Mouse (Mus musculus) stomach, embryonic 16.5 days (tissue): ENCODE measurements at regions not wholly inside any gene's neighbourhood (a gene's known extent, or its start where the extent isn't known, plus 50 kb on each side); places are given as distances from the start of the nearest gene placed in this dataset.

Source experiments
- ATAC-seq: fragments of 200-750 bp; cut with Nextera tagmentation; 2 replicates; pipeline ENCODE4 v1.8.0; 2017; ENCODE audit warnings: moderate number of reproducible peaks, moderate TSS enrichment; ENCODE audit not compliant: insufficient read depth, low FRiP score
- H3K27ac ChIP-seq: fragments of 300-500 bp; sonication (generic); 2 replicates; pipeline ENCODE4 v1.5.1; 2014; ENCODE audit warnings: low read length
- H3K27me3 ChIP-seq: fragments of 300-500 bp; sonication (generic); 2 replicates; pipeline ENCODE4 v1.6.1; 2014; ENCODE audit warnings: low read length, control low read depth, mixed read lengths; ENCODE audit not compliant: control insufficient read depth, insufficient read depth
- H3K36me3 ChIP-seq: fragments of 300-500 bp; sonication (generic); 2 replicates; pipeline ENCODE4 v1.6.1; 2014; ENCODE audit warnings: low read length; ENCODE audit not compliant: control insufficient read depth, insufficient read depth
- H3K4me1 ChIP-seq: fragments of 300-500 bp; sonication (generic); 2 replicates; pipeline ENCODE4 v1.6.1; 2014; ENCODE audit warnings: low read length, control low read depth, mixed read lengths; ENCODE audit not compliant: control insufficient read depth, insufficient read depth
- H3K4me2 ChIP-seq: fragments of 300-500 bp; sonication (generic); 2 replicates; pipeline ENCODE4 v1.6.1; 2014; ENCODE audit warnings: low read depth, low read length, mixed read lengths
- H3K4me3 ChIP-seq: fragments of 300-500 bp; sonication (generic); replicated peaks from 2 replicates; pipeline ENCODE4 v1.5.1; 2014; ENCODE audit warnings: mild to moderate bottlenecking, low read length
- H3K9ac ChIP-seq: fragments of 300-500 bp; sonication (generic); 2 replicates; pipeline ENCODE4 v1.6.1; 2014; ENCODE audit warnings: low read length
- H3K9me3 ChIP-seq: fragments of 300-500 bp; sonication (generic); replicated peaks from 2 replicates; pipeline ENCODE4 v1.6.1; 2016; ENCODE audit warnings: low read length, control low read depth; ENCODE audit not compliant: control insufficient read depth
- WGBS: fragments of 180-500 bp; shearing (Covaris S2); extraction: QIAGEN DNeasy Blood & Tissue Kit; methylation state at CpG from one replicate; pipeline ENCODE4 v1.1.7; 2014; 5-methylcytosine and 5-hydroxymethylcytosine counted together

DNA sequence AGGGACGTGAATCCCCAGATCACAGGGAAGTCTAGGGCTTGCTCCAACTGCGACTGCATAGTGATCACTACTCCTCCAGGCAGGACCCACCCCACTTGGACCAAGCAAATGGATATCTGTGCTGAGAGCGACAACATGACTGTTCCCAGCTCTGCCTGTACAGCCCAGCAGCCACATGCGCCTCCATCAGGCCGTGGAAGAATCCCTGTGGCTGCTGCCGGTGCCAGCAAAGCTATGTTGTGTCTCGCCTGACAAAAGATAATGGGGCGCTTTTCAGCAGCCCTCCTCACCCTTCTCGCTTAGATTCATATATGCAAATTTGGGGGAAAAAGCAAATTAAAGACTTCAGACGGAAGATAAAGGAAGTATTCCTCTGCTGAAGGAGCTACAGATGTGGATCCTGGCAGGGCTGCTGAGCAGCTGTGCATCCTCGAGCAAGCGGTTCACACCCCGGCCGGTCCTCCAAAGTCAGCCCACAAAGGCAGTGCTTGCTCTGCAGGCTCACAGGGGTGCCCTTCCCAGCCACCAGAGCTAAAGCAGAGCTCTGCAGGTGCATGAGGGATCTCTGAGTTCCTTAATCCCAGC lies 418.5 kb downstream of the Ajap1 start:
- no peaks in the 10 kb centered on the region for H3K27me3 ChIP-seq
- H3K9ac ChIP-seq: no peak overlapping the region
- no peaks in the 10 kb centered on the region for H3K36me3 ChIP-seq
- no peak for ATAC-seq
- no peak overlapping the region for H3K4me2 ChIP-seq
- H3K27ac ChIP-seq: no peak overlapping the region
- no peaks in the 10 kb centered on the region for H3K9me3 ChIP-seq
- no peaks in the 10 kb centered on the region for H3K4me1 ChIP-seq
- WGBS: 61% methylated on average over 14 of the region's 14 CpGs
- H3K4me3 ChIP-seq: no peak overlapping the region

DNA sequence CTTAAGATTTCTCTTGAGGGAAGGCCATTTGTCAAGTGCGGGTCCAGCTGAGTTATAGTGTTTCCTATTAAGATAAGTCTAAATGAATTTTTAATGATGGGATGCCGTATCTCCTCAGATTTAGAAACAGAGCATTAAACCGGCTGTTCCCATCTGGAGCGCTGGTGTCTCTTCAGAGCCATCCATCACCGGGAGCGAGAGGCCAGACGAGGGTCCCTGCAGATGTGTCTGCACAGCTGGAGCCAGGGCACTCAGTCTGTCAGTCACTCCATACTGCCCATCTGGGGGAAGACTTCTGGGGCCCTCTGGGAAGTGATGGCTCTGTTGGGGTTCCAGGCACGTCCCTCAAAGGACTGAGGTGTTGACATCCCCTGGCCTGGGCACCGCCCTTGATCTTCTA lies 419.2 kb downstream of the Ajap1 start:
- 51% methylated on average over 9 of the region's 9 CpGs for WGBS
- Histone ChIP-seq H3K27me3 (no peaks in the 10 kb centered on the region), H3K4me1 (no peaks in the 10 kb centered on the region), H3K9ac (no peak overlapping the region), H3K9me3 (no peaks in the 10 kb centered on the region), H3K27ac (no peak overlapping the region), H3K4me3 (no peak overlapping the region), H3K36me3 (no peaks in the 10 kb centered on the region), H3K4me2 (no peak overlapping the region)
- ATAC-seq: no peak

DNA sequence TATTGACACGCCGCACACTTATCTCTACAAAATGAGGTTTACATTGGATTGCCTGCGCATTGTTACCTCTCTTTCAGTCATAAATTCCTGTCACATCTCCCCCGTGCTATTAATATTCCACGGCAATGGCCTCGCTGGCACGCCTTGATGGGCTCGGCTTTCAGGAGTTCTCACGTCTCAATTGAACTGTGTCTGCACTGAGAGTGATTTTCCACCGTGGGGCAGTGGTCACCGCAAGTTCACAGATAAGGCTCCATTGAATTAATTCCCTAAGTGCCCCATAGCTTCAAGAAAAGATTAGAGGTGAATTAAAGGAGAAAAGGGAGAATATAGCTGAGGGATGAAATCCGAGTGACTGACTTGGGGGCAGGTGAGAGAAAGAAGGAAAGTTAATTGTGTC lies 424.5 kb downstream of the Ajap1 start:
- Histone ChIP-seq H3K9ac (no peak overlapping the region), H3K27me3 (no peaks in the 10 kb centered on the region), H3K27ac (no peak overlapping the region), H3K4me1 (no peaks in the 10 kb centered on the region), H3K4me2 (no peak overlapping the region), H3K9me3 (no peaks in the 10 kb centered on the region), H3K36me3 (no peaks in the 10 kb centered on the region), H3K4me3 (no peak overlapping the region)
- 63% methylated on average over 12 of the region's 12 CpGs for WGBS
- no peak for ATAC-seq

DNA sequence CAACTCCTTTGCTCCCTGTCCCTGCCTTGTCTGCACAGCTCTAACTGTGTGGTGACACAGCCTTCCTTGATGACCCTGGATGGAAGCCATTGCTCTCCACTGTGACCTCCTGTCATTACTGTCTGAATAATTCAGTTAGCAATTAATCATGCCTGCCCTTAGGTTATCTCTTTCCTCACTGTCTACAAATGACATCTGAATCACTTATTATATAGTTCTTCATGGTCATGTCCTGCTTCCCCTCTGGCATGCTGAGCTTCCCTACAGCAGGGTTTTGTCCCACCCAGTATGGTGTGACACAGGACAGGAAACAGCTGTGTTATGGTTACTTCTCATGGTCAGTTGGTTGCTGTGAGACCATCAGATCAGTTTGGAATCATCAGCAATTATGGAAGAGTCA lies 458.9 kb downstream of the Ajap1 start:
- H3K27ac ChIP-seq: no peak overlapping the region
- no peaks in the 10 kb centered on the region for H3K27me3 ChIP-seq
- no peak overlapping the region for H3K4me2 ChIP-seq
- H3K9ac ChIP-seq: no peak overlapping the region
- no peak overlapping the region for H3K4me3 ChIP-seq
- no peaks in the 10 kb centered on the region for H3K4me1 ChIP-seq
- H3K36me3 ChIP-seq: no peaks in the 10 kb centered on the region
- no peak for ATAC-seq
- no peaks in the 10 kb centered on the region for H3K9me3 ChIP-seq

DNA sequence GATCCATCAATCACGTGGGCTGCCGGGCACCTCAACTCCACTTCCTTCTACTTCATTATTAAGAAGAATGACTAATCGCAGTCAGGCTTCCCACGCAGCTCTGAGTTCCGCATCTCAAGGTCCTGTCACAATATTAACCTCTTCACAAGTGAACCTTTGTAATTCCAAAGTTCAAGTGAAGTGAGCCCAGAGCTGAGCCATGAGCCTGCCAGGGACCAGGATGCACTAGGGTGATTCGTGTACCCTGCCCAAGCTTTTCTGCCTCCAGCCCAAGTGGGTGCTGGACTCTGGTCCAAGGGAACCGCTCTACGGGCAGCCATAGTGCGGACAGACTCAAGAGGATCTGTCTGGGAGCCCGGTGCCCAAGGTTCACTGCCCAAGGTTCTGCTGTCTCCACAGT lies 463.4 kb downstream of the Ajap1 start:
- WGBS: 61% methylated on average over 10 of the region's 10 CpGs
- no peak overlapping the region for H3K9ac ChIP-seq
- H3K4me1 ChIP-seq: no peaks in the 10 kb centered on the region
- ATAC-seq: no peak
- H3K4me3 ChIP-seq: no peak overlapping the region
- H3K36me3 ChIP-seq: no peaks in the 10 kb centered on the region
- peak overlapping the region; percentile 37; the same call in 1 of the 2 replicates for H3K4me2 ChIP-seq
- H3K27me3 ChIP-seq: no peaks in the 10 kb centered on the region
- H3K27ac ChIP-seq: no peak overlapping the region
- H3K9me3 ChIP-seq: no peaks in the 10 kb centered on the region

DNA sequence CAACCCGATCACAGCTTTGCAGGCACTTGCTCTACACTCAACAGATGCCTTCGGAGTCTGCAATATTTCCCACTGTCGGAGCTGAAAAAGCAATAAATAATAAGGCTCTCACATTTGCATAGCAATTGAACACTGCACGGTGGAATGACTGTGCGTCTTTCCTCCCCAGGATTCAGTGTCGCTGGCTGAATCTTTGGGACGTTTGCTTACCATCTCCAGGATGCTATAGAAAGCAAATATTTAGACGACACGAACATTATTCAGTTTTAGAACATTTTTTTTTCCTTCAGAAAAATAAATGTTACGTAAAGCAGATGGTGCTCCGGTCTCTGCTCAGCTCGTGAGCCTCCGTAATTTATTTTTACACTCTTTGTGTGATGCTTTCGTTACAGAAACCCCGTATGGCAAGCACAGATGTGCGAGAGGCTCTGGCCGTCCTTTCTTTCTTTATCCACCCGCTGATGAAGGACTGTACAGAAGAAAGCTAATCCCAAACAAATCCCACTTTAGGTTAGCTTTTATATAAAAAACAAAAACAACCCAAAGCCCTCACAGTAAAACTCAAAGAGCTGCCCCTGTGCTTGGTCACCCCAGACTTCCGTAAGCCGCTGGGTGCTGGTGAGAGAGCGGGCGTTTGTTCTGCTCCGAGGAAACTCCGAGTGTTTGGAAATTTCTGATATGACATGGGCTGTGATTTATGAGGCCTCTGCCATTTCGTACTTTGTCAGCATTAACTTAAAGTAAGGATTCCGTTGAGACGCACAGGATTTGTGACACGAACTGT lies 464.3 kb downstream of the Ajap1 start:
- Histone ChIP-seq H3K9me3 (no peaks in the 10 kb centered on the region), H3K4me1 (no peaks in the 10 kb centered on the region), H3K36me3 (no peaks in the 10 kb centered on the region), H3K9ac (no peak overlapping the region), H3K4me3 (peak overlapping the region; percentile 15; the same call in 1 of the 2 replicates), H3K4me2 (peak overlapping the region; percentile 37), H3K27me3 (no peaks in the 10 kb centered on the region), H3K27ac (no peak overlapping the region)
- 32% methylated on average over 28 of the region's 28 CpGs for WGBS
- ATAC-seq: no peak

DNA sequence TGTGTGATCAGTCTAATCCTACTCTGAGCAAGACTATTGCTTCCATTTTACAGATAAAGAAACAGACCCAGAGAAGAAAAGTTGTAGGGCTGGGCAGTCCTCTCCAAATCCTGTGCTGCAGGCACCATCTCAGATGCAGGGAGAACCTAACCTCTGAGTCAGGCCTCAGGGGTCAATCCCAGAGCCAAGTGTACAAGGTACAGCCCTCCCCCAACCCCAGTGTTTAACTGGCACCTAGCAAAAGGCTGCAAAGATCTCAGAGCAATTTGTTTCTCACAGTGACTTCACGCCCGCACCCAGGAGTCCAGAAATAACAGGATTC lies 464.8 kb downstream of the Ajap1 start:
- Histone ChIP-seq H3K27me3 (no peaks in the 10 kb centered on the region), H3K4me2 (peak overlapping the region; percentile 37; the same call in 1 of the 2 replicates), H3K27ac (no peak overlapping the region), H3K4me3 (no peak overlapping the region), H3K36me3 (no peaks in the 10 kb centered on the region), H3K4me1 (no peaks in the 10 kb centered on the region), H3K9ac (no peak overlapping the region), H3K9me3 (no peaks in the 10 kb centered on the region)
- 45% methylated on average over 2 of the region's 2 CpGs for WGBS
- no peak for ATAC-seq

DNA sequence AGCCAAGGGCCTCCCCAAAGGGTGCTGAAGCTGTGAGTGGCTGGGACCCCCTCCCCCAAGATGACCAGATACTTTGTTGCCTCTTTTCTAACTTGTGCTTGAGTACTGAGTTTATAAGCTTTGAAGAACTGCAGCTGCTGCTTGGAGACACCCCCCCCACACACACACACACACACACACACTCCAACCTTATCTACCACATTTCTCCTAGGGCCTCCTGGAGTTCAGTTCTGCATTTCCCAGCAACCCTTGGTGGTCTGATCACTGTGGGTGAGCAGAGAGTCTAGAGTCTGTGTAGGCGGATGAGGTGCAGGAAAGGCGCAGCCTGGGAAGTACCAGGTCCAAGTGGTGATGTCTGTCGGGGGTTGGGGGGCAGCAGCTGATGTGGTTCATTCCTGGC lies 479.3 kb downstream of the Ajap1 start:
- ATAC-seq: no peak

DNA sequence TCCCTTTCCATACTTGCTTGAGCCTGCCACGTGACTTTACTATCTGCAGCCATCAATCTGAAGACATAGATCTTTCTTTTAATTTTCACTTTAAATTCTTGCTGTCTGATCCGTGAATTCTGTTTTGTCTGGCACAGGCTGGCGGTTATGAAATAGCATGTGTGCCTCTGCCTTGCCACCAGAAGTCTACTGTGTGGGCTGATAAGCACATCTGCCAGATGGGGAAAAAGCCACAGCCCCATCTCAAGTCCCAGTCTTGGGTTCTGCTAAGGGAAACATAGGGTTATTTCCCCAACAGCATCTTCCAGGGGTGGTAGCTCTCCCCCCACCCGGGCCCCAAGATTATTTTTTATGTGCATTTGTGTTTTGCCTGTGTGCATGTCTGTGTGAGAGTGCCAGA lies 480.1 kb downstream of the Ajap1 start:
- H3K27me3 ChIP-seq: no peaks in the 10 kb centered on the region
- no peak overlapping the region for H3K4me2 ChIP-seq
- WGBS: 77% methylated on average over 4 of the region's 4 CpGs
- H3K36me3 ChIP-seq: no peaks in the 10 kb centered on the region
- no peaks in the 10 kb centered on the region for H3K4me1 ChIP-seq
- ATAC-seq: no peak
- H3K9ac ChIP-seq: no peak overlapping the region
- no peak overlapping the region for H3K27ac ChIP-seq
- no peaks in the 10 kb centered on the region for H3K9me3 ChIP-seq
- H3K4me3 ChIP-seq: no peak overlapping the region

More for the DNA sequence above, 479.3 kb downstream of the Ajap1 start:
- Histone ChIP-seq H3K9me3 (no peaks in the 10 kb centered on the region), H3K9ac (no peak overlapping the region), H3K4me2 (no peak overlapping the region), H3K4me1 (no peaks in the 10 kb centered on the region), H3K36me3 (no peaks in the 10 kb centered on the region), H3K27ac (no peak overlapping the region), H3K4me3 (no peak overlapping the region), H3K27me3 (no peaks in the 10 kb centered on the region)
- 55% methylated on average over 3 of the region's 3 CpGs for WGBS
